Mouse (Mus musculus): Measurements from ENCODE around the gene Nkg7.

DNA sequence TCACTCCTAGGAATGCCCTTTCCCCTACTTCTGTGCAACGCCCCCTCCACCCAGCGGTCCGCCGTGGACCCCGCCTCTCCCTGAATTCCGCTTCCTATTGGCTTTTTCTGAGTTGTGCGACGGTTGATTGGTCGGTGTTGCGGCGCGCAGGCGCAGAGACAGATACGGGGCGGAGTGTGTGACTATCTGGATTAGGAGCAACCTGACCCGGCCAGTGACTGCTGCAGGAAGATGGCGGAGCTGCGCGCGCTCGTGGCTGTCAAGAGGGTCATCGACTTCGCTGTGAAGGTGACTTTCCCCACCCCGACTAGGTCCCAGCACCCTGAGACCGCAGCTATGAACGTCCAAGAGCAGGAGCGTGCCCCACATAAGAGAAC is 7.0 kb downstream of the Nkg7 start, which contains the start of the genes Etfb and Gm45233:
- TF ChIP-seq CTCF (IDR thresholded peaks at IDR 0.05; ENCODE audit: low read depth, low read length) (no peak), POLR2A (IDR thresholded peaks at IDR 0.05; ENCODE audit: borderline replicate concordance, low read depth, low read length) (no peak)
